Mouse (Mus musculus) embryonic fibroblast, embryonic 13.5 days (primary cell): ENCODE data around the gene Rhoh.

ENCODE experiments used
- CTCF ChIP-seq: IDR thresholded peaks from 2 replicates; pipeline ENCODE4 v1.5.1; 2011; ENCODE audit warnings: mild to moderate bottlenecking, control low read depth, low read length, moderate library complexity, borderline replicate concordance; ENCODE audit not compliant: insufficient read depth
- POLR2A ChIP-seq: IDR thresholded peaks from 2 replicates; pipeline ENCODE4 v1.6.1; 2011; ENCODE audit warnings: low read depth, mild to moderate bottlenecking, control low read depth, low read length, moderate library complexity

- TF ChIP-seq CTCF (no peak), POLR2A (no peak)
Measured at GRCm38 (mm10) chr5:65842947-65843346, 18.1 kb upstream of the Rhoh start.
